Mouse (Mus musculus): ENCODE measurements at regions not wholly inside any gene's neighbourhood (a gene's known extent, or its start where the extent isn't known, plus 50 kb on each side); places are given as distances from the start of the nearest gene placed in this dataset.

DNA sequence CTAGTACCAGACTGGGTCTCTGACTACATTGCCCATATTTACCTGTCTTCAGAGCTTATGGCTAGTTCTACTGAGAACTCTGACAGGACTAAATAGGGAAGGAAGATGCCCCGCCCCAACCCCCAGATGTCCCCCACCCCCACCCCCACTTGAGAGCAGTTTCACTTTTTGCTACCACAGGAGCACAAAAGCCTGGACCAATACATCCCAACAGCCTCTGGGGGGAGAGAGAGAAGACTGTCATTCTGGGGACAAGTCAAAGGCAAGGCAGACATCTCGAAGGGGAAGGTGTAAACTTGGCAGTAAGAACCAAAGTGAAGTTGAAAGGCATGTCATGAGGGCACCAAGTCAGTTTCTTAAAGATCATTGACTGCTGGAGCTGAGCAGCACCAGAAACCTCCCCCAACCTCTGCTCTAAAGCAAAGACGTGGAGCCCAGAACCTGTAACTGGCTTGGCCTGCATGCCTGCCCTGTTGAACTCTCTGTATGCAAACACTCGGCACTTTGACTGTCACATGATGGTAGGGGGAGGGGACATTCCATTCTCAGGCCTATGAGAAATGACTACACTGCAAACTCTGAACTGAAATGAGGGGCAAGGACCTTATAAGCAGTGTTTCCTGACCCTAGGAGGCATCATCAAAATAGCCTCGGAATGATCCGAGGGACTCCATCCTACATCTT is 123.3 kb downstream of the Psat1 start:
- Histone ChIP-seq H3K4me1 (replicated peaks) (no peaks in the 10 kb centered on the region), H3K27ac (no peak overlapping the region)
- 87% methylated on average over 6 of the region's 6 CpGs for WGBS

DNA sequence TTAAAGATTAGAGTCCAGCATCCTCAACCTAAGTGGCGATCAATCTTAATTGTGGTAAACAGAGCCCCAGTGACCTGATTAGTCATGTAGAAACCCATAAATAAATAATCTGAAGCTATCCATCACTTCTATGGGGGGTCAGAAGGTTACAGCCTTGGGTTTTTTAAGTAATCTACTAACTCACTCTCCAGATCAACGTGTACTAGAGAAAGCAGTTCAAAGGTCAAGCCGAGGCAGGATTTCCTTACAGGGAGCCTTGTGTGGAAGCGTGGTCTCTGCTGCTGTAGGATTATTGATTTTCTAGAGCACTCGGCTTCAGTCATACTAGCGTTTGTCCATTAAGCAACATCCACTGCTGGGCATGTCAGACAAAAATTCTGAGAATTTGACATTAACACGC is 127.1 kb downstream of the Psat1 start:
- H3K9ac ChIP-seq (replicated peaks), result no peak overlapping the region
- H3K36me3 ChIP-seq, result no peaks in the 10 kb centered on the region
- H3K27ac ChIP-seq, result no peak overlapping the region
- H3K4me1 ChIP-seq (replicated peaks), result no peaks in the 10 kb centered on the region
- ATAC-seq, result no peak
- no peak overlapping the region for H3K4me2 ChIP-seq (replicated peaks)
- no peak overlapping the region for H3K4me3 ChIP-seq (replicated peaks)
- no peaks in the 10 kb centered on the region; the same call in 1 of the 2 replicates for H3K27me3 ChIP-seq
- no peaks in the 10 kb centered on the region for H3K9me3 ChIP-seq
- 68% methylated on average over 7 of the region's 7 CpGs for WGBS

More for the DNA sequence above, 123.3 kb downstream of the Psat1 start:
- H3K27me3 ChIP-seq, result 0 out of 2 replicates have a peak, but pooled peaks cover 7% of the 10 kb centered on the region
- H3K4me2 ChIP-seq (replicated peaks), result no peak overlapping the region
- no peak for ATAC-seq
- H3K36me3 ChIP-seq, result no peaks in the 10 kb centered on the region
- H3K9me3 ChIP-seq, result no peaks in the 10 kb centered on the region
- no peak overlapping the region for H3K4me3 ChIP-seq (replicated peaks)
- no peak overlapping the region for H3K9ac ChIP-seq (replicated peaks)

DNA sequence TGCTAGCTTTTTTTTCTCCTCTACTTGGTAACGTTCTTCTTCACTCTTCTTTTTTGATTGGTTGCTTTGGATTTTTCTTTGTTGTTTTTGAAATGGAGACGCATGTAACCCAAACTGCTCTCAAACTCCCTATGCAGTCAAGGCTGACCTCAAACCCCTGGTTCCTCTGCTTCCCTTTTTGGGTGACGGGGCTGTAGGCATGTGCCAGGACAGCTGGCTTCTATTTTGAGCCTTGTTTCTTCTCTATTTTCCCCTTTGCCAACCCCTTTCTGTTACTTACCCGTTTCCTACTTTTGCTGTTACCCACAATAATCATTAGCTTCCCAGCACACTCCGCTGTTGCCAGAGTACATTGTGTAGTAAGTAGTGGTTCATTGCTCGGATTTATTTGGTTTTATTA is 132.0 kb downstream of the Psat1 start:
- Histone ChIP-seq H3K9me3 (peaks cover 5% of the 10 kb centered on the region), H3K27me3 (peaks cover 21% of the 10 kb centered on the region), H3K4me1 (replicated peaks) (no peaks in the 10 kb centered on the region), H3K27ac (no peak overlapping the region), H3K4me3 (replicated peaks) (no peak overlapping the region), H3K36me3 (no peaks in the 10 kb centered on the region), H3K4me2 (replicated peaks) (no peak overlapping the region), H3K9ac (replicated peaks) (no peak overlapping the region)
- 78% methylated on average over 6 of the region's 6 CpGs for WGBS
- no peak for ATAC-seq

DNA sequence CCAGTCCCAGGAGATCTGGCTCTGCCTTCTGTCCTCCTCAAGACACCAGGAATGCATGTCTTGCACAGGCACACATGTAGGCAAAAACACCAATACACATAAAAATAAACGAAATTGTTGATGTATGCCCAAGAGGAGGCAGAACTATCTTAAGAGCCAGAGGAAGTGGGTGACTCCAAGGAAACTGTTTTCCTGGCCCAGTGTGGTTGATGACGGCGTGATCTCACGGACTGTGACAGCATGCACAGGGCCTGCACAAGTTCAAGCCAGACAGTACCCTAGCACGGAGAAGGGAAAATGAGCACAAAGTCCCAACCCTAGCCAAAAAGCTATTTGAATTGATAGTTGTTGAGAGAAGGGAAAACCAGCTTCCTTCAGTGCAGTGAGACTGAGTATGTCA is 138.1 kb downstream of the Psat1 start:
- no peak overlapping the region for H3K4me2 ChIP-seq (replicated peaks)
- H3K27me3 ChIP-seq, result peaks cover 73% of the 10 kb centered on the region
- H3K9me3 ChIP-seq, result peaks cover 5% of the 10 kb centered on the region
- H3K4me1 ChIP-seq (replicated peaks), result peaks cover 12% of the 10 kb centered on the region
- 90% methylated on average over 5 of the region's 5 CpGs for WGBS
- H3K36me3 ChIP-seq, result no peaks in the 10 kb centered on the region
- H3K4me3 ChIP-seq (replicated peaks), result no peak overlapping the region
- H3K9ac ChIP-seq (replicated peaks), result no peak overlapping the region
- H3K27ac ChIP-seq, result no peak overlapping the region
- no peak for ATAC-seq

DNA sequence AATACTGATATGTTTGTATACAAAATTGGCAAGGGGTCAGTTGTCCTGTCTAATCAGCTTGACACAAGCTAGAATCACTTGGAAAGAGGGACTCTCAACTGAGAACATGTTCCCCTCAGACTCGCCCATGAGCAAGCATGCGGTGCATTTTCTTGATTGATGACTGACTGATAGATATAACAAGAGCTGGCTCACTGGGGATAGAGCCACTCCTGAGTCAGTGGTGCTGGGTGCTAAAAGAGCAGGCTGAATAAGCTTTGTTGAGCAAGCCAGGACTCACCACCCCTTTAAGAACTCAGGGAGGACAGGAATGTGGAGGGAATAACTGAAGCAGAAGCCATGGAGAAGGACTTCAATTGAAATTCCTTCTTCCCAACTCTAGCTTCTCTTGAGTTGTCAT is 139.5 kb downstream of the Psat1 start:
- ATAC-seq, result no peak
- no peak overlapping the region for H3K4me3 ChIP-seq (replicated peaks)
- no peak overlapping the region for H3K27ac ChIP-seq
- H3K4me1 ChIP-seq (replicated peaks), result peaks cover 24% of the 10 kb centered on the region
- H3K9ac ChIP-seq (replicated peaks), result no peak overlapping the region
- H3K9me3 ChIP-seq, result peaks cover 5% of the 10 kb centered on the region
- H3K4me2 ChIP-seq (replicated peaks), result no peak overlapping the region
- no peaks in the 10 kb centered on the region for H3K36me3 ChIP-seq
- WGBS, result 96% methylated on average over 2 of the region's 2 CpGs
- H3K27me3 ChIP-seq, result peaks cover 69% of the 10 kb centered on the region

DNA sequence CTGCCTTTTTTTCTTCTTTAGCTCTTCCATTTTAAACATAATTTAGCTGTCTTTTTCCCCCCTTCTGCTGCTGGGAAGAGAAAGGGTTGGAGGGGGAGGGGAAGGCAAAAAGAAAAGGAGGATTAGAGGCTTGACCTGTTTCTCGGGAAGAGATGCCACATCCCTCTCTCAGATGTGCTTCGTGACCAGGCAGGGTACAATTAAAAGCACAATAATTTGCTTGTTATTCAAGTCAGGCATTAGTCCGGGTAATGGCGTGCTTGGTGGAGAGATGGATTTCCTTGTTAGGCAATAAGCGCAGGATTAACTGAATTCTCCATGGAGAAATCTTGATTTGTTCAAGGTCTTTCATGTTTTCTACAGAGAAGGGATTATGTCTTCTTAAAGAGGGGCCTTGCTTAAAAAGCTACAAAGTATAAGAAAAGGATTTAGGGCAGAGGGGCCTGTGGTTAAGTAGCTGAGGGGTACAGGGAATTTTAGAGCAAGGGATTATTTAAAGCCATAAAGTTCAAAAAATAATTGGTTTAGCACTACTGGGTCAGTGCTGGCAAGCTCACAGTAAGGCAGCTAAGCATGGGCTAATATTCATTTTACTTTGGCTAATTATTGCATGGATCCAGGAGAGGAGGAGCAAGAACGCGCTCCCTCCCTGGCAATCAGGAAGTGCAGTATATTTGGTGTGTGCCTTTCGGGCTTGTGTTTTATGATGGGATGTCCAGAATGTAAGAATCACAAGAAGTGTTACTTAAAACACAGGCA is 143.8 kb downstream of the Psat1 start:
- peak overlapping the region; percentile 76 for H3K27ac ChIP-seq
- peaks cover 44% of the 10 kb centered on the region for H3K4me1 ChIP-seq (replicated peaks)
- H3K4me3 ChIP-seq (replicated peaks), result no peak overlapping the region
- H3K9ac ChIP-seq (replicated peaks), result no peak overlapping the region
- WGBS, result 7% methylated on average over 8 of the region's 8 CpGs
- peaks cover 59% of the 10 kb centered on the region for H3K27me3 ChIP-seq
- ATAC-seq, result peak; percentile 87
- no peaks in the 10 kb centered on the region for H3K9me3 ChIP-seq
- H3K4me2 ChIP-seq (replicated peaks), result 0 out of 2 replicates have a peak overlapping the region, but pooled peaks have one; percentile 21
- H3K36me3 ChIP-seq, result no peaks in the 10 kb centered on the region

DNA sequence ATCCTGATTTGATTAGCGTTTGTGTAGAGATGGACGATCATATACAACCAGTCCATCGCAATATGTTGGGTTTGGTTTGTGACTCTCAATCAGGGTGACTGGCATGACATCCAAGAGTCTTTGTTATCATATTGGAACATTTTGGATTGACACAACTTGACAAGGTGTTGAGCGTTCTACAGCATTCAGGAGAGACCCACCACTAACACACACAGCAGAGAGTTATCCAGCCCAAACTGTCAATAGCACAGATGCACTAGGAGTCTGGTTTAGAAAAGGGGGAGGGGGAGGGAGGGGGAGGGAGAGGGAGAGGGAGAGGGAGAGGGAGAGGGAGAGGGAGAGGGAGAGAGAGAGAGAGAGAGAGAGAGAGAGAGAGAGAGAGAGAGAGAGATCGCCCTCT is 144.5 kb downstream of the Psat1 start:
- 31% methylated on average over 5 of the region's 5 CpGs for WGBS
- H3K4me2 ChIP-seq (replicated peaks), result peak overlapping the region; percentile 53; the same call in 1 of the 2 replicates

DNA sequence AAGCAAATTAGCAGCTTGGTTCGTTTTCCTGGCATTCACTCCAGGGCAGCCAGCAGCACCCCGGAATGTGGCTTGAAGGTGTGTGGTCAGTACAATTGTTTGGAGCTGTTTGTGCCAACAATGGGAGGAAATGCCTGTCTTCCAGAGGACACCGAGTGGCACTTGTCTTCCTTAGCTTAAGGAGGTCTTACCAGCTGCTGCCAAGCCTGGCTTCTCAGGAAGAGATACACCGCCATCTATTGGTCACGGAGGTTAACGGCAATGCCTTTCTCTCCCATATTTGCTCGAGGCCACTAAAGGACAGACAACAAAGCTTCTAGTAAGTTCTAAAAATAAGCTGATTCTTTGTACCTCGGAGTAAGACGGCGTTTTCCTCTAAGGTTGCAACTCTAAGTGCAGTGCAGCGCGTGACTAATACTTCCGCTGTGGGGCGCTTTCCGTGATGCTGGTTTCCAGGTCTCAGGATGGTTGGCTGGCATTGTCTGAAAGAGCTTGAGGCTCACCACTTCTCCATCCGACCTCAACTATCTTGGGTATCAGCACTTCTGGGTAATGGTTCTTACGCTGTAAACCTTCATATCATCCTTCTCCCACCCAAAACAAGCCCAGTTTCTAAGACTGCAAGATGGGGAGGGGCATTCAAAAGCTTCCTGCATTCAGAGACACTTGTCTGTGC is 145.2 kb downstream of the Psat1 start:
- Histone ChIP-seq H3K9ac (replicated peaks) (no peak overlapping the region), H3K4me2 (replicated peaks) (peak overlapping the region; percentile 53), H3K27me3 (peaks cover 60% of the 10 kb centered on the region), H3K9me3 (no peaks in the 10 kb centered on the region), H3K36me3 (no peaks in the 10 kb centered on the region), H3K4me1 (replicated peaks) (peaks cover 44% of the 10 kb centered on the region), H3K4me3 (replicated peaks) (peak overlapping the region; percentile 29; the same call in 1 of the 2 replicates), H3K27ac (peak overlapping the region; percentile 84)
- WGBS, result 4% methylated on average over 16 of the region's 17 CpGs
- ATAC-seq, result peak; percentile 75

More for the DNA sequence above, 144.5 kb downstream of the Psat1 start:
- peaks cover 59% of the 10 kb centered on the region for H3K27me3 ChIP-seq
- 0 out of 2 replicates have a peak, but pooled peaks have one; percentile 25 for ATAC-seq
- H3K9me3 ChIP-seq, result no peaks in the 10 kb centered on the region
- peaks cover 44% of the 10 kb centered on the region for H3K4me1 ChIP-seq (replicated peaks)
- no peak overlapping the region for H3K4me3 ChIP-seq (replicated peaks)
- H3K36me3 ChIP-seq, result no peaks in the 10 kb centered on the region
- no peak overlapping the region for H3K9ac ChIP-seq (replicated peaks)
- H3K27ac ChIP-seq, result peak overlapping the region; percentile 76

DNA sequence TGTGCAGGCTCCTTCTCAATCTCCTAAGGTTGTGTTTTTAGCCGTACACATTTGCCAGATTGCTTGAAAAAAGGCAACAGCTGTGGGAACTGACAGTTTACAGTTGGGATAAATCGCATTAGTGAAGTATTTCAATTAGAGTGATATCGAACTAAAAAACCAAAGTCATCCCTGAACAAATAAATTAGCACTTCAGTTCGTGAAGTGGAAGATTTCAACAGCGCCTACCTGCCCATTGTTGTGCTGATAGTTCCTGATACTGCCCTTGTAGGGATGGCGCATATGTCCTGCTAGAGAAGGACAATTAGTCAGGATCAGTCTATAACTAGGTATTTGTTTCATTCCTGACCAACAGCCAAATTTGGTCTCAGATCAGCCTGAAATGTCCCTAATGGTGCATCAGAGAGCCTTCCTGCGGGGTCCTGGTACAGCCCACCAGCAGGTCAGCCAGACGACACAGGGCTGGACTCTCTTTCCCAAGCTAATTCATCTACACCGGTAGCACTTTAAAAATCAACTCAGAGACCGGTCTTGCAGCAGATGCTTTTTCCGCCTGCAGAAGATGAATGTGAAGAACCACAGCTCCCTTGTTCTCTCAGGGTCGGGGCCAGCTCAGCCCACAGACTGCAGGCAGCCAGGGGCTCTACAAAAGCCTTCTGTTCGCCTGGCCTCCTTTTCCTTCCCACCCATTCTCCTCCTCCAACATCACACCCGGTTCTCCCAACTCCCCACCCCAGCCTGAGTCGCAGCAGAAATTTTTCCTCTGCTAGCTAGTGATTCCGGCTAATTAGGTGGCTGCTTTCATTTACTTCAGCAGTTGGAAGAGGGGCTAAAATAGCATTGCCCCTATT is 146.1 kb downstream of the Psat1 start:
- ATAC-seq, result peak; percentile 74
- H3K27me3 ChIP-seq, result peaks cover 60% of the 10 kb centered on the region
- WGBS, result 16% methylated on average over 16 of the region's 16 CpGs

DNA sequence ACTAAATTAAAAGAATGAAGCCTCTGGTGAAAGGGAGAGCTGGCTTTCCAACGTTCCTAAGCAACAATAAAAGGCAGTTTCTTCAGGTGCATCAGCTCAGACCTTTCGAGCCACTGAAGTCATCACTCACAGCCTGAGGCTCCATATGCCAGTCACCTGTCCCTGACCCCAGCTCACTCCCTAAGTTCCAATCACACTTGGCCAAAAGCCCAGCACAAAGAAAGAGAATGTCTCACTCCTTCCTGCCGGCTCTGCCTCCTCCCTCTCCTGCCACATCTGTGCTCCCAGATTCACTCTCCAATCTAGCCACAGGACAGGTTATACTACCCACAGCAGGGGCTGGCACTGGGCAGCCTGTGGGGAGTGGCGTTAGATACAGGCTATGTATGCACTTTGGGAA is 150.7 kb downstream of the Psat1 start:
- no peaks in the 10 kb centered on the region for H3K36me3 ChIP-seq
- ATAC-seq, result no peak
- 67% methylated on average over 4 of the region's 4 CpGs for WGBS
- peaks cover 24% of the 10 kb centered on the region for H3K4me1 ChIP-seq (replicated peaks)
- H3K4me2 ChIP-seq (replicated peaks), result no peak overlapping the region
- H3K9ac ChIP-seq (replicated peaks), result no peak overlapping the region
- peaks cover 63% of the 10 kb centered on the region for H3K27me3 ChIP-seq
- no peak overlapping the region for H3K27ac ChIP-seq
- H3K9me3 ChIP-seq, result no peaks in the 10 kb centered on the region
- no peak overlapping the region for H3K4me3 ChIP-seq (replicated peaks)

More for the DNA sequence above, 146.1 kb downstream of the Psat1 start:
- Histone ChIP-seq H3K36me3 (no peaks in the 10 kb centered on the region), H3K9ac (replicated peaks) (peak overlapping the region; percentile 48), H3K9me3 (no peaks in the 10 kb centered on the region), H3K27ac (peak overlapping the region; percentile 84), H3K4me1 (replicated peaks) (peaks cover 44% of the 10 kb centered on the region), H3K4me3 (replicated peaks) (peak overlapping the region; percentile 29), H3K4me2 (replicated peaks) (peak overlapping the region; percentile 53)

DNA sequence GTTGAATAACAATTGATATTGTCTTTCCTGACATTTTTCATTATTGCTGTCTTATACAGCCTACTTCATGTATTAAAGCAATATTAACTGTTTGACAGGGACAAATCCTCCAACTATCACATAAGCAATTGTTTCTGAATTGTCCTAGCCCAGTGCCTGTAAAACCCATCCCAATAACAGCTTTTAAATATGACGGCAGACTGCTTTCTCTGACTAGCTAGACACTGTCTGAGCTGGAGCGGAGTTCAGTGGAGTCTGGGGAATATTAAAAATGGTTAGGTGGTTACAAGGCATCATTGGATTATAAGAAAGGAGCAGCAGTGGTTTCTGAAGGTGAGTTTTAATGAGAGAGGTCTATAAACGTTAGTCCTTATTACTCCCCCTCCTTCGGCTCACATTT is 155.2 kb downstream of the Psat1 start:
- H3K36me3 ChIP-seq, result no peaks in the 10 kb centered on the region
- H3K4me2 ChIP-seq (replicated peaks), result 0 out of 2 replicates have a peak overlapping the region, but pooled peaks have one; percentile 2
- H3K9ac ChIP-seq (replicated peaks), result no peak overlapping the region
- H3K4me1 ChIP-seq (replicated peaks), result peaks cover 22% of the 10 kb centered on the region
- peak; percentile 38; the same call in 1 of the 2 replicates for ATAC-seq
- peak overlapping the region; percentile 74 for H3K27ac ChIP-seq
- H3K4me3 ChIP-seq (replicated peaks), result no peak overlapping the region
- 53% methylated on average over 4 of the region's 4 CpGs for WGBS
- peaks cover 5% of the 10 kb centered on the region; the same call in 1 of the 2 replicates for H3K9me3 ChIP-seq
- H3K27me3 ChIP-seq, result peaks cover 52% of the 10 kb centered on the region
